Mouse (Mus musculus): Measurements from ENCODE around the gene Rtl10. TPM values are rescaled to one million over a fixed set of nuclear protein-coding genes. Genes with fewer than 3 reads are reported as not detected.

The Rtl10 gene
- total and polyA plus RNA-seq, 3 experiments = 4.8 to 21.1 (median 9.8) TPM

- H3K27me3 ChIP-seq (replicated peaks) = no peaks in the 10 kb centered on the region
- in situ Hi-C loops (cut with MboI; ENCODE audit: low pct_ligation_motif_present, low pct_unique_long_range_greater_than_20kb, low sequenced_read_pairs) (no loop called here), dilution Hi-C loops (cut with MboI; ENCODE audit: extremely low pct_ligation_motif_present, extremely low pct_unique_long_range_greater_than_20kb, low sequenced_read_pairs) (no loop called here)
- H3K4me2 ChIP-seq (ENCODE audit: insufficient read depth, low read depth, poor library complexity, severe bottlenecking) = no peak overlapping the region
- no peaks in the 10 kb centered on the region for H3K4me1 ChIP-seq (ENCODE audit: control insufficient read depth in 1 of 2, insufficient read depth in 2 of 2)
- no peak for TF ChIP-seq E2F4 (IDR thresholded peaks at IDR 0.05; ENCODE audit: insufficient replicate concordance, low read depth, low read length)
- TF ChIP-seq USF1 (IDR thresholded peaks at IDR 0.05; ENCODE audit: low read depth, low read length) = no peak
- no peak for TF ChIP-seq TBP (conservative IDR thresholded peaks at IDR 0.05; ENCODE audit: low read depth, low read length)
- no peak for TF ChIP-seq MAFK (IDR thresholded peaks at IDR 0.05; ENCODE audit: insufficient replicate concordance, low read length)
- no peak for TF ChIP-seq JUN (IDR thresholded peaks at IDR 0.05; ENCODE audit: insufficient read depth, low read depth, low read length)
- no peak for TF ChIP-seq MAX (IDR thresholded peaks at IDR 0.05; ENCODE audit: low read length)
- TF ChIP-seq POLR2A (IDR thresholded peaks at IDR 0.05; ENCODE audit: low read depth, low read length) = no peak
- no peak for TF ChIP-seq NRF1 (IDR thresholded peaks at IDR 0.05; ENCODE audit: low read depth, low read length)
- no peak for TF ChIP-seq SMC3 (IDR thresholded peaks at IDR 0.05; ENCODE audit: low read depth, low read length)
- TF ChIP-seq POLR2AphosphoS2 (IDR thresholded peaks at IDR 0.05; ENCODE audit: low read depth, low read length) = no peak
- no peak for TF ChIP-seq PAX5 (IDR thresholded peaks at IDR 0.05; ENCODE audit: low read length)
- TF ChIP-seq CTCF (conservative IDR thresholded peaks at IDR 0.05 in 1 of 2, IDR thresholded peaks at IDR 0.05 in 1 of 2; ENCODE audit: low read depth in 2 of 2, low read length in 2 of 2) = no peak
- no peak for TF ChIP-seq RAD21 (IDR thresholded peaks at IDR 0.05; ENCODE audit: low read depth, low read length)
- no peak for TF ChIP-seq UBTF (IDR thresholded peaks at IDR 0.05; ENCODE audit: low read depth, low read length)
- no peak for TF ChIP-seq TCF12 (IDR thresholded peaks at IDR 0.05; ENCODE audit: low read depth, low read length)
- no peak for TF ChIP-seq GABPA (IDR thresholded peaks at IDR 0.05; ENCODE audit: insufficient replicate concordance, low read depth, low read length)
- no peak for TF ChIP-seq KAT2A (IDR thresholded peaks at IDR 0.05; ENCODE audit: insufficient replicate concordance, low read length)
- TF ChIP-seq BHLHE40 (IDR thresholded peaks at IDR 0.05; ENCODE audit: low read depth, low read length) = no peak
- H3K27ac ChIP-seq (ENCODE audit: insufficient read depth, low read depth) = no peak overlapping the region
- peaks cover 25 to 96% of the 10 kb centered on the region in 2 experiments for H3K36me3 ChIP-seq (replicated peaks in 1 of 2; ENCODE audit: control insufficient read depth in 1 of 2, insufficient read depth in 1 of 2, low read length in 1 of 2)
- H3K4me3 ChIP-seq (replicated peaks in 1 of 3; ENCODE audit: low read depth in 2 of 3, low read length in 2 of 3, poor library complexity in 1 of 3) = no peak overlapping the region
- no peak for DNase-seq (ENCODE audit: extremely low read depth)
- H3K9ac ChIP-seq (ENCODE audit: insufficient read depth, low read depth) = no peak overlapping the region
- no peaks in the 10 kb centered on the region for H3K9me3 ChIP-seq (replicated peaks; ENCODE audit: low read length)
- H3K79me2 ChIP-seq (replicated peaks; ENCODE audit: control insufficient read depth, extremely low read depth, insufficient read depth, poor library complexity, severe bottlenecking) = no peaks in the 10 kb centered on the region
Measured at GRCm38 (mm10) chr16:18472976-18473375, 25.7 kb upstream of the Rtl10 start.

- dilution Hi-C loops (cut with MboI; ENCODE audit: extremely low pct_ligation_motif_present, extremely low pct_unique_long_range_greater_than_20kb, low sequenced_read_pairs) = no loop called here
- in situ Hi-C loops (cut with MboI; ENCODE audit: low pct_ligation_motif_present, low pct_unique_long_range_greater_than_20kb, low sequenced_read_pairs) = no loop called here
- Histone ChIP-seq H3K9me3 (replicated peaks; ENCODE audit: low read length) (no peaks in the 10 kb centered on the region), H3K36me3 (replicated peaks in 1 of 2; ENCODE audit: control insufficient read depth in 1 of 2, insufficient read depth in 1 of 2, low read length in 1 of 2) (peaks cover 23 to 97% of the 10 kb centered on the region in 2 experiments), H3K4me3 (replicated peaks in 1 of 3; ENCODE audit: low read depth in 2 of 3, low read length in 2 of 3, poor library complexity in 1 of 3) (no peak overlapping the region), H3K79me2 (replicated peaks; ENCODE audit: control insufficient read depth, extremely low read depth, insufficient read depth, poor library complexity, severe bottlenecking) (no peaks in the 10 kb centered on the region), H3K4me2 (ENCODE audit: insufficient read depth, low read depth, poor library complexity, severe bottlenecking) (no peak overlapping the region), H3K9ac (ENCODE audit: insufficient read depth, low read depth) (no peak overlapping the region), H3K27me3 (replicated peaks) (no peaks in the 10 kb centered on the region), H3K4me1 (ENCODE audit: control insufficient read depth in 1 of 2, insufficient read depth in 2 of 2) (peaks cover 0 to 4% of the 10 kb centered on the region in 2 experiments; a peak in 2 of 4 replicates), H3K27ac (ENCODE audit: insufficient read depth, low read depth) (no peak overlapping the region)
- TF ChIP-seq USF1 (IDR thresholded peaks at IDR 0.05; ENCODE audit: low read depth, low read length) (no peak), ZNF384 (IDR thresholded peaks at IDR 0.05; ENCODE audit: low read depth, low read length) (no peak), PAX5 (IDR thresholded peaks at IDR 0.05; ENCODE audit: low read length) (no peak), GABPA (IDR thresholded peaks at IDR 0.05; ENCODE audit: insufficient replicate concordance, low read depth, low read length) (no peak), SMC3 (IDR thresholded peaks at IDR 0.05; ENCODE audit: low read depth, low read length) (no peak), MAX (IDR thresholded peaks at IDR 0.05; ENCODE audit: low read length) (no peak), KAT2A (IDR thresholded peaks at IDR 0.05; ENCODE audit: insufficient replicate concordance, low read length) (no peak), RCOR1 (conservative IDR thresholded peaks at IDR 0.05; ENCODE audit: low read depth, low read length) (no peak), ETS1 (conservative IDR thresholded peaks at IDR 0.05; ENCODE audit: low read depth, low read length) (no peak), CTCF (conservative IDR thresholded peaks at IDR 0.05 in 1 of 2, IDR thresholded peaks at IDR 0.05 in 1 of 2; ENCODE audit: low read depth in 2 of 2, low read length in 2 of 2) (no peak), RAD21 (IDR thresholded peaks at IDR 0.05; ENCODE audit: low read depth, low read length) (no peak), USF2 (conservative IDR thresholded peaks at IDR 0.05; ENCODE audit: low read depth, low read length) (no peak), ZC3H11A (IDR thresholded peaks at IDR 0.05; ENCODE audit: low read depth, low read length) (no peak), JUN (IDR thresholded peaks at IDR 0.05; ENCODE audit: insufficient read depth, low read depth, low read length) (no peak), MAZ (IDR thresholded peaks at IDR 0.05; ENCODE audit: low read depth, low read length) (no peak), MXI1 (IDR thresholded peaks at IDR 0.05; ENCODE audit: low read depth, low read length) (no peak), HCFC1 (IDR thresholded peaks at IDR 0.05; ENCODE audit: low read depth, low read length) (no peak)
- no peak for DNase-seq (ENCODE audit: extremely low read depth)
Measured at GRCm38 (mm10) chr16:18474021-18474420, 24.7 kb upstream of the Rtl10 start.
